Mouse (Mus musculus): ENCODE data around the gene Abhd10.

GRCm38 (mm10) chr16:45713261-45713660, 29.5 kb downstream of the Abhd10 start:
- no peak for TF ChIP-seq POLR2A (IDR thresholded peaks at IDR 0.05; ENCODE audit: extremely low read depth, insufficient read depth, low read length)
- no peak for TF ChIP-seq CTCF (IDR thresholded peaks at IDR 0.05; ENCODE audit: extremely low read depth, insufficient read depth, low read length)
